Mouse (Mus musculus): ENCODE measurements around the gene Acoxl. TPM values are rescaled to one million over a fixed set of nuclear protein-coding genes. Genes with fewer than 3 reads are reported as not detected.

Gene Acoxl
- polyA plus RNA-seq, 1 experiment from 2014 or later: 0.28 TPM

DNA sequence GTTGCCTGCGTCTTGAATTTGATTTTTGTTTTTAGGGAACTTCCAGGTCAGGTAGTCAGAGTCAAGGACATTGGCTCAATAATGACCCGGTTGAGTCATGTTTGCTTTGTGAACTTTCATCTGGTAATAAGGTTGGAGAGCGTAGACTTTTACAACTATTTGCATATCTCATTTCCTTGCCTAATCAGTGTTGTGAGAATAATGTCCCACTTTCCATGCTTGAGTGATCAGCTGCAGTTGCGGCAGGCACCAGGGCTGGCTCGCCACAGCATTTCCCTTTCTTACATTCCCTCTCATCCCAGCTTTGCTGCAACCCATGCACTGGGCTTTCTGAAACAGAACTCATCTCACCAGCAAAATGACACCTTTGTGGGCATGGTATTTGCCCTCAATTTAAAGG, 59.0 kb downstream of the Acoxl start:
- Histone ChIP-seq H3K27me3 (0 out of 2 replicates have a peak, but pooled peaks cover 4% of the 10 kb centered on the region), H3K27ac (no peak overlapping the region), H3K9me3 (replicated peaks) (no peaks in the 10 kb centered on the region), H3K36me3 (no peaks in the 10 kb centered on the region), H3K4me1 (replicated peaks) (no peaks in the 10 kb centered on the region), H3K9ac (no peak overlapping the region), H3K4me3 (no peak overlapping the region), H3K4me2 (no peak overlapping the region)
- 63% methylated on average over 5 of the region's 5 CpGs for WGBS
- no peak for ATAC-seq (replicated peaks; ENCODE audit: insufficient number of reproducible peaks, insufficient read depth, low FRiP score, low read depth)

- WGBS: 72% methylated on average over 10 of the region's 10 CpGs
- no peak overlapping the region for H3K4me3 ChIP-seq
- H3K36me3 ChIP-seq: no peaks in the 10 kb centered on the region
- ATAC-seq (replicated peaks; ENCODE audit: insufficient number of reproducible peaks, insufficient read depth, low FRiP score, low read depth): no peak
- no peaks in the 10 kb centered on the region for H3K9me3 ChIP-seq (replicated peaks)
- no peak overlapping the region for H3K27ac ChIP-seq
- peaks cover 3% of the 10 kb centered on the region for H3K4me1 ChIP-seq (replicated peaks)
- H3K27me3 ChIP-seq: peaks cover 16% of the 10 kb centered on the region
- no peak overlapping the region for H3K9ac ChIP-seq
- H3K4me2 ChIP-seq: no peak overlapping the region
These were observed 66.2 kb downstream of the Acoxl start for GRCm38 (mm10) chr2:127904918-127905317.

DNA sequence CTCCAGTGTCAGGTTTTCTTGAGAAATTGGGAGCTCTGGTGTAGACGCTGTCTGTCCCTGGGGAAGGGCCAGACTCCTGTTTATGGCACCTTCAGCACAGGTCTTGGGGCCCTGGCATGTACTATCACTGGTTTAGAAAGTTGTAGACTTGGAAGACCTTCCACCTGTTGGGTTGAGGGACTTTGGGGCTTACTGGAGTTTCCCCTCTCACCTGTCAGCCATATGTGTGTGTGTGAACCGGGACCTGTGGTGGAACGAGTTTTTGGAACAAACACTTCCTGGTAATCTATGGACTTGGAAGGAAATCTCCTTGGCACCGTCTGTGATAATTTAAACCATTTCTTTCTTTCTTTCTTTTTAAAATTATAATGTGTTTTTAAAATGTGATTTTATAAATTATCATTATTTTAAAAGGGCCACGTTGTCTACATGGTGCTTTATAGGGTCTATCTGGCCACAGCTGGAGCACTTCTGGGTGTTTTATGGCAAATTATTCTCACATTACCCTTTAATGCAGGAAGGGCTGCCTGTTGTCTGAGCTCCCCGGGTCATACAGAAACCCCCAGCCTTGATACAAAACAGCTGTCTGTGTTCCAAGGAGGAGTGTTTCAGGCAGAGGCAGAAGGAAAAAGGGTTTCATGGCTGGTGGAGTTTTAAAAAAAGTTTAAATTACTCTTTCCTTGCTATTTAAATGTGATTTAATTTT, 68.5 kb downstream of the Acoxl start:
- no peak for ATAC-seq (replicated peaks; ENCODE audit: insufficient number of reproducible peaks, insufficient read depth, low FRiP score, low read depth)
- H3K4me2 ChIP-seq: no peak overlapping the region
- H3K9me3 ChIP-seq (replicated peaks): no peaks in the 10 kb centered on the region
- H3K27ac ChIP-seq: no peak overlapping the region
- H3K4me3 ChIP-seq: no peak overlapping the region
- WGBS: 54% methylated on average over 6 of the region's 6 CpGs
- H3K4me1 ChIP-seq (replicated peaks): peaks cover 3% of the 10 kb centered on the region
- H3K27me3 ChIP-seq: peaks cover 21% of the 10 kb centered on the region
- no peaks in the 10 kb centered on the region for H3K36me3 ChIP-seq
- H3K9ac ChIP-seq: no peak overlapping the region

GRCm38 (mm10) chr2:127907679-127908042, 69.0 kb downstream of the Acoxl start:
- H3K9ac ChIP-seq: no peak overlapping the region
- H3K27me3 ChIP-seq: peaks cover 26% of the 10 kb centered on the region
- no peaks in the 10 kb centered on the region for H3K9me3 ChIP-seq (replicated peaks)
- H3K4me1 ChIP-seq (replicated peaks): peaks cover 3% of the 10 kb centered on the region
- 71% methylated on average over 1 of the region's 1 CpGs for WGBS
- ATAC-seq (replicated peaks; ENCODE audit: insufficient number of reproducible peaks, insufficient read depth, low FRiP score, low read depth): no peak
- no peak overlapping the region for H3K4me2 ChIP-seq
- H3K4me3 ChIP-seq: no peak overlapping the region
- H3K27ac ChIP-seq: no peak overlapping the region
- H3K36me3 ChIP-seq: no peaks in the 10 kb centered on the region

DNA sequence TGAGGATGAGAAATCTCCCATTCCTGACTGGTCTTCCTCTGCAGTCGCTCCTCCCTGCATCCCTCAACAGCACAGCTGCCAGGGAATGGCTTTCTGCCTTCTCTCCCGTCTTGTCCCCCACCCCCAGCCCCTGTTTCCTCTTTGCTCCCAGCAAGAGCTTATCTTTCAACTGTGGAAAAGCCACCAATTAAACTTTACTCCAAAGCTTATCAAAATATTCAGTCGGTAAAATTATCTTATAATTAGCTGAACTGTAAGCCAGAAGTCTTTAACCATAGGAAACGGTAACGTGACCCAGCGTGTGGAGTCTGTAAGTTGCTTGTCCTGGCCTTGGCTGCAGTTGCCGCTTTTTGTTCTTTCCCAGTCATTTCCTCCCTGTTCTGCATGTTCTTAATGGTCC, 70.2 kb downstream of the Acoxl start:
- H3K27ac ChIP-seq: no peak overlapping the region
- no peak overlapping the region for H3K4me2 ChIP-seq
- peaks cover 3% of the 10 kb centered on the region for H3K4me1 ChIP-seq (replicated peaks)
- WGBS: 36% methylated on average over 7 of the region's 7 CpGs
- ATAC-seq (replicated peaks; ENCODE audit: insufficient number of reproducible peaks, insufficient read depth, low FRiP score, low read depth): no peak; the same call in 1 of the 2 replicates
- no peak overlapping the region for H3K4me3 ChIP-seq
- peaks cover 25% of the 10 kb centered on the region for H3K27me3 ChIP-seq
- no peak overlapping the region for H3K9ac ChIP-seq
- no peaks in the 10 kb centered on the region for H3K36me3 ChIP-seq
- H3K9me3 ChIP-seq (replicated peaks): no peaks in the 10 kb centered on the region

- Histone ChIP-seq H3K4me2 (no peak overlapping the region), H3K36me3 (no peaks in the 10 kb centered on the region), H3K4me3 (no peak overlapping the region), H3K9me3 (replicated peaks) (no peaks in the 10 kb centered on the region), H3K27ac (no peak overlapping the region), H3K9ac (no peak overlapping the region), H3K4me1 (replicated peaks) (peaks cover 3% of the 10 kb centered on the region), H3K27me3 (peaks cover 22% of the 10 kb centered on the region)
- 86% methylated on average over 4 of the region's 4 CpGs for WGBS
- no peak for ATAC-seq (replicated peaks; ENCODE audit: insufficient number of reproducible peaks, insufficient read depth, low FRiP score, low read depth)
These were observed 71.1 kb downstream of the Acoxl start for GRCm38 (mm10) chr2:127909790-127910189.

DNA sequence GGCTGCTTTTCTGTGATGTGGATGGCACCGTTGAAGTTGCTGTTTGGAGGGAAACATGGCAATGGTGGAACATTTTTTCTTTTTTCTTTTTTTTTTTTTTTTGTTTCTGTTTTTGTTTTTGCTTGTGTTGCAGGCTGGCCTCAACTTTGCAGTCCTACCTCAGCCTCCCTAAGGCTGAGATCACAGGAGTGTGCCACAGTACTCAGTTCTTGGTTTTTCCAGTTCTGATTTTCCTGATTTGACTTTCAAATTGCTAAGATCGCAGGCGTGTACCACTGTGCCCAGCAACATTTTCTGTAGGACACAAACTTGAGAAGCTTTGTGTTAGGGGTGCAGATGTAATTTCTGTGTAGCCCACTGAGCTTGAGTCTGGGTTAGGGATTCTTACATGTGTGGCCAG, 72.9 kb downstream of the Acoxl start:
- WGBS: 88% methylated on average over 3 of the region's 3 CpGs
- Histone ChIP-seq H3K4me3 (no peak overlapping the region), H3K9me3 (replicated peaks) (no peaks in the 10 kb centered on the region), H3K4me2 (no peak overlapping the region), H3K27me3 (peaks cover 14% of the 10 kb centered on the region; the same call in 1 of the 2 replicates), H3K9ac (no peak overlapping the region), H3K36me3 (no peaks in the 10 kb centered on the region), H3K27ac (no peak overlapping the region), H3K4me1 (replicated peaks) (peaks cover 3% of the 10 kb centered on the region)
- ATAC-seq (replicated peaks; ENCODE audit: insufficient number of reproducible peaks, insufficient read depth, low FRiP score, low read depth): no peak

DNA sequence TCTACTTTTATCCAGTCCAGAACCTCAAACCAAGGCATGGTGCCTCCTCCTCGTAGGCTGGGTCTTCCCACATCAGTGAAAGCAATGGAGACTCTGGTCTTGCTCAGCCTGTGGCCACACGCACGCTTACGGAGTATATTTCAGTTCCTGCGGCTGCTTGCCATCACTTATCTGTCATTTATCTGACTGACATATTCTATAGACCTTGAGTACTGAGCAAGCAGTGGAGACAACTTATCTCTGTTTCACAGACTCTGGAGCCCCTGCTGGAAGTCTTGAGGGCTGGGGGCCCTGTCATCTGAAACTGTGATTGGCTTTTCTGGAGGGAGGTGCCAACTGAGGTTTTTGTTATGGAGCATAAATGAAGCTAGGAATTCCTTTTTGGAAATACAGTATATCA, 75.4 kb downstream of the Acoxl start:
- WGBS: 52% methylated on average over 5 of the region's 5 CpGs
- peaks cover 14% of the 10 kb centered on the region; the same call in 1 of the 2 replicates for H3K27me3 ChIP-seq
- H3K4me2 ChIP-seq: no peak overlapping the region
- H3K9ac ChIP-seq: no peak overlapping the region
- H3K9me3 ChIP-seq (replicated peaks): no peaks in the 10 kb centered on the region
- no peaks in the 10 kb centered on the region for H3K36me3 ChIP-seq
- no peak overlapping the region for H3K27ac ChIP-seq
- ATAC-seq (replicated peaks; ENCODE audit: insufficient number of reproducible peaks, insufficient read depth, low FRiP score, low read depth): no peak
- H3K4me1 ChIP-seq (replicated peaks): no peaks in the 10 kb centered on the region
- no peak overlapping the region for H3K4me3 ChIP-seq

DNA sequence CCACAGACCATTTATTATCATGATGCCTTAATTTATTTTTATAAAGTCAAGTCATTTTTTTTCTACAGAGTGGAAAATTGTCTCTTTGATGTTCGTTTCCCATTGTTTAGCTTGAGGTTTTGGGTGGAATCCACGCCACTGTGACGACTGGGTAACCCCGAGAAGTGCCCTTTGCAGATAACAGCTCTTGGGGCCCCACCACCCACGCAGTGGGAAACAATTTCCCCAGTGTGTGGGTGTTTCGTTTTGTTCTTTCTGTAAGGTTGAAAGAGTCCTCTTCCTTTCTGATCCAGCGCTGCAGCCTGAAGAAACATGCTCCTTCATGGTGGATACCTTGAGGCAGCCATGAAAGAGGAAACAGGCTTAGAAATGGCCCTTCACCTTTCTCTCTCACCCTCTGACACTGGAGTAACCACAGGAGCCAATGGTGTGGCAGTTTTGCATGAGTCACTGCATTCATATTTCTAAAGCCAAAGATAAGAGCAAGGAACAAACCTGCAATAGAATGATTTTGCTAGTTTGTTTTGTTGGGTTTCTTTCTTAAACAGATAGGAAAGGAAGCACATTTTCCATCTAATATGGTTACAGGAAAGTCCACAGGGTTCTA, 78.2 kb downstream of the Acoxl start:
- H3K4me2 ChIP-seq: no peak overlapping the region
- H3K9ac ChIP-seq: no peak overlapping the region
- no peak overlapping the region for H3K27ac ChIP-seq
- no peaks in the 10 kb centered on the region for H3K36me3 ChIP-seq
- H3K9me3 ChIP-seq (replicated peaks): no peaks in the 10 kb centered on the region
- H3K4me1 ChIP-seq (replicated peaks): no peaks in the 10 kb centered on the region
- H3K4me3 ChIP-seq: no peak overlapping the region
- H3K27me3 ChIP-seq: 0 out of 2 replicates have a peak, but pooled peaks cover 6% of the 10 kb centered on the region
- 62% methylated on average over 7 of the region's 7 CpGs for WGBS
- no peak for ATAC-seq (replicated peaks; ENCODE audit: insufficient number of reproducible peaks, insufficient read depth, low FRiP score, low read depth)

- H3K4me1 ChIP-seq (replicated peaks): 0 out of 2 replicates have a peak, but pooled peaks cover 2% of the 10 kb centered on the region
- H3K4me2 ChIP-seq: no peak overlapping the region
- H3K27me3 ChIP-seq: no peaks in the 10 kb centered on the region
- no peak overlapping the region for H3K4me3 ChIP-seq
- H3K9me3 ChIP-seq (replicated peaks): no peaks in the 10 kb centered on the region
- ATAC-seq (replicated peaks; ENCODE audit: insufficient number of reproducible peaks, insufficient read depth, low FRiP score, low read depth): no peak
- no peak overlapping the region for H3K27ac ChIP-seq
- no peaks in the 10 kb centered on the region for H3K36me3 ChIP-seq
- 84% methylated on average over 1 of the region's 1 CpGs for WGBS
- H3K9ac ChIP-seq: no peak overlapping the region
These were observed 81.1 kb downstream of the Acoxl start for GRCm38 (mm10) chr2:127919740-127920139.

DNA sequence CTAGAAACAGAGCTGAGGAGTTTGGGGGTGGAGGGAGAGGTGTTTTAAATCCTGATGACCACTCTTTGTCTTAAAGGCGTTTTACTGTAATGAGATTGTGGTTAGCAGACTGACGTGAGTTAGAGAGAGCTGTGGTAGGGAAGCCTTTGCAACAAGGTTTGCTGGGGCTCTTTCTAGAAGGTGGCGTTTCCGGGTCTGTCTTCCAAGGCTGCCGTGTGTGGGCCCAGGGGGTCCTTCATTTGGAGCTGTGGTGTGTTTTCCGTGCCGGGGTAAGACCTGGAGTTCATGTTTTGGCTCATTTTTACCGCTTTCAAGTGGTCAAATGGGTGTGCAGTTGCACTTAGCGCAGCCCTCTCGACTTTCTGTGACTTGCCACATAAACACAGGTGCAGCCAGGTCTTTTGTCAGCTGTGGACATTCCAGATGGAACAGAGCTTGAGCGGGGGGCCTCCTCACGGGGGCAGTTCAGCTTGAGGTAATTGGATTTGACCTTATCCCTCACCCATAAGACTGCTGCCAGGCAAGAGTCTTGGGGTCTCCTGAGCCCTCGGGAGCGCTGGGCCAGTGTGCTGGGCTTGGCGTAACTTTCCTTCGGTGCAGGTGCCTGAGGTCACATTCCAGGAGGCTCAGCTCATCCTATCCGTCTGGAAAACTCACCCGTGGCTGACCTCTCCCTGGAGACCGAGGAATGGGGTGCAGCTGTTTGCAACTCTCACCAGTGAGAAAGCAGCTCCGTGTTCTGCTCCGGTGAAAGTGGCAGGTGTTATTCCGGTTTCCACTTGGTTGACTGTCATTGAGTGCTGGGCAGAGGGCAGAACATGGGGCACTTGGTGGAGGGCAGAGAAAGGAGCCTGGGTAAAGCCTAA, 83.6 kb downstream of the Acoxl start:
- Histone ChIP-seq H3K4me2 (no peak overlapping the region), H3K9me3 (replicated peaks) (no peaks in the 10 kb centered on the region), H3K4me1 (replicated peaks) (0 out of 2 replicates have a peak, but pooled peaks cover 2% of the 10 kb centered on the region), H3K4me3 (no peak overlapping the region), H3K27ac (no peak overlapping the region), H3K27me3 (no peaks in the 10 kb centered on the region), H3K36me3 (no peaks in the 10 kb centered on the region), H3K9ac (no peak overlapping the region)
- 51% methylated on average over 22 of the region's 22 CpGs for WGBS
- ATAC-seq (replicated peaks; ENCODE audit: insufficient number of reproducible peaks, insufficient read depth, low FRiP score, low read depth): no peak
